Mouse (Mus musculus): ENCODE measurements around the gene Anpep. TPM values are rescaled to one million over a fixed set of nuclear protein-coding genes. Genes with fewer than 3 reads are reported as not detected.
"Not testable (repeated sequence)": the region's sequence is repeated elsewhere in the genome, so short reads cannot be mapped to it uniquely, and the experiment has no call there.

The Anpep gene
- total RNA-seq, 2 experiments from 2014 or later: 6.8 to 15.4 TPM

DNA sequence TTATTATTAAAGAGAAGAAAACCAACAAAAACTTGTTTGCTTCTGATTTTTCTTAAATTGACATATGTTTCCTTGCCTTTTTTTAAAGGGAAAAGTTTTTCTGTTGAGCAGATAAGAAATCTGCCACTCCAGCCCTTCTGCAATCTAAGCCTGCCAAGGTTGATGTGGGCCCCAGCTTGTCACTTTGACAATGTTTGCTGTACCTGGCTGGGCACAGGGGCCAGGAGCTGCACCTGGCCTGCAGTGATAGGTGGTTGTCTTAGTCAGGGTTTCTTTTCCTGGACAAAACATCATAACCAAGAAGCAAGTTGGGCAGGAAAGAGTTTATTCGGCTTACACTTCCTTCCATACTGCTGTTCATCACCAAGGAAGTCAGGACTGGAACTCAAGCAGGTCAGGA is 47.5 kb downstream of the Anpep start:
- no peak for DNase-seq (ENCODE audit: low spot score in 2 of 2)

DNA sequence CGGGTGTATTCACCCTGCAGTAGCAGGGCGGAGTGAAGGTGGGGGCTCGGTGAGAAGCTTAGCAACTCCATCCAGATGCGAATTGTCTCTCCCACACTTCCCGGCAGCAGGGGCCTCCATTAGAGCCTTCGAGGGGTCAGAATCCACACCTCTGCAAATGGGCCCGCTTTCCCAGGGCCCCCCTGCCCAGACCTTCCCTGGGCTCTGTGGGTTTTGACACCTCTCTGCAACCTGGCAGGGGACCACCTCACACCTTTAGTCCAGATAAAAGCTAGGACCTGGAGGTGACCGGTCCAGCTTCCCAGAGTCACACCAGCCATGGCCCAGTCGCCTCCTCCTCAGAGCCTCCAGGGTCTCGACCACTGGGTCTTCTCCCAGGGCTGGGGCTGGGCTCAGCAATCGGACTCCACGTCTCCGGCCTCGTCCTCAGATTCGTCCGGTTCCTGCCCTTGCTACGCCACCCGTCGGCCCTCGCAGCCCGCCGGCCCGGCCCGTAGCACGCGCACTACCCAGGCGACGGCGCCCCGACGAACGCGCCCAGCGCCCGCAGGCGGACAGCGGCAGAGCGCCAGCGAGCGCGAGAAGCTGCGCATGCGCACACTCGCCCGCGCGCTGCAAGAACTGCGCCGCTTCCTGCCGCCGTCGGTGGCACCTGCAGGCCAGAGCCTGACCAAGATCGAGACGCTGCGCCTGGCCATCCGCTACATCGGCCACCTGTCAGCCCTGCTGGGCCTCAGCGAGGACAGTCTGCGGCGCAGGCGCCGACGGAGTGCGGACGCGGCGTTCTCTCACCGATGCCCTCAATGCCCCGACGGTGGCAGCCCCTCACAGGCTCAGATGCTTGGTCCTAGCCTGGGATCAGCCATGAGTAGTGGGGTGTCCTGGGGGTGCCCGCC is 50.0 kb downstream of the Anpep start, which contains the start of gene Mesp2:
Gene Mesp2, plus strand, starts transcription at position 117 of the 896 bp plus-strand sequence.
- DNase-seq (ENCODE audit: low spot score in 2 of 2): peak; percentile 70 to 76

DNA sequence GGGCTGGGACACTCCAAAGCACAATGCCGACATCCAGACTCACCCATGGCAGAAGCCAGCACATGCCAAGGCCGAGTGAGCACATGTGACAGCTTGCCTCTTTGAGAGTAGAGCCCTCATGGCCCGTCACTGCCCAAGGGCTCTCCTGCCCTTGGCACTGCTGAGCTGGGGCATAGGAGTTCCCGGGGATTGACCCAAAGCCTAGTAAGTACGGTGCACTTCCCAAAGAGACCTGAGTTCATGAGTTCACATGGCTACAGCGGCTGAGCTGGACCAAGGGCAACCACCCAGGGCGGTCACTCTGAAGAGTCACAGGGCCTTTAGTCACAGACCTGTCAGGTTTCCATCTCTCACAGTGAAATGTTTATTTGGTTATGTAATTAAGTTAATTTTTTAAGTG is 52.3 kb downstream of the Anpep start:
- DNase-seq (ENCODE audit: low spot score in 2 of 2): peak in 1 of 2 experiments; percentile 24

DNA sequence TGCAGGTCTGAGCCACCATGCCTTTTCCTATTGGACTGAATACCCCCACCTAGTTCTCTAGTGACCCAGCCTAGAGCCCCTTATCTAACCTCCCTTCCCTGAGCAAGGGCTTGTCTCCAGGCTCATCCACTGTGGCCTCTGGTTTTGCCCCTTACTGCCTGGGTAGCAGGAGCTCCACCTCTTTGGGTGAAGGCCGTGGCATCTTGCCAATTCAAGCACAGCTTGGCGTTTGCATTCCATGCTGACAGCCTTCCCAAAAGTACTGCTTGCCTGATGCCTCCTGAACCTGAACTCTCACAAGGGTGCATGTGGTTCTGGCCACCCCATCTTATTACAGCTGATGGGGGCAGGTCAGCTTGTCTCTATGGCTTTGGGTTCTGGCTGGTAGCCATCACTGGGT is 57.0 kb downstream of the Anpep start:
- peak in 1 of 2 experiments; percentile 45 for DNase-seq (ENCODE audit: low spot score in 2 of 2)

DNA sequence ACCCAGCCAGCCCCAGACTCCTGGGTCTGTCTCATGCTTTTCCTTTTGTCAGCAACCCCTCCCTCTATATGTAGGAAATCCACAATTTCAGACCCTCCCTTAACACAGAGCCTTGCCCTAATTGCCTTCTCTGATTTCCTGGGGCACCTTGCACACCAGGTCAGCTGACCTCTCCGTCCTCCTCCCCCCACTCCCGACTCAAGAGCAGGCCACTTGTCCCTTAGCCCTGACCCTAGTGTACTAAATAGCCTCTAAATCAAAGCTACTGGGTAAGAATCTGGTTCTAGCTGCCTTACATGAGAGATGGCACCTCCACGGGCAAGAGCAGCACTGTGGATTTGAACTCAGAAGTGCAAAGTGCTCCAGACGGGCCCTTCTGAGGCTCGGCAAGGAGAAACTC is 58.8 kb downstream of the Anpep start:
- DNase-seq (ENCODE audit: low spot score in 2 of 2): no peak

DNA sequence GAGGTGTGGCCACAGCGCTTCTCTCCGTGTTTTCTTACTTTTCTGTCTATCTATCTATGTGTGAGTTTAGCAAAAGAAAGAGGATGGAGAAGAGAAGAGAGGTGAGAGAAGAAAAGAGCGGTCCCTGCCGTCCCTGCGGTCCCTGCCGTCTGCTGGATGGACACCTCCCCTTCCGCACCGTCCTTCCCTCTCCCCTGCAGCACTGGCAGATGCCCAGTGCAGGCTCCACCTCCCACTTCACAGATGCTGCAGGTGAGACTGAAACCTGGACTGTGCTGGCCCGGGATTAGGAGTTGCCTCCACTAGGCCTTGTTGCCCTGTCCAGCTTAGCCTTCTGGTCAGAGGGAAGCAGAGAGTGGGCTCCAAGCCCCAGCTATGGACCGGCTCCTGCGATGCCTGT is 59.5 kb downstream of the Anpep start:
- no peak for DNase-seq (ENCODE audit: low spot score in 2 of 2)

DNA sequence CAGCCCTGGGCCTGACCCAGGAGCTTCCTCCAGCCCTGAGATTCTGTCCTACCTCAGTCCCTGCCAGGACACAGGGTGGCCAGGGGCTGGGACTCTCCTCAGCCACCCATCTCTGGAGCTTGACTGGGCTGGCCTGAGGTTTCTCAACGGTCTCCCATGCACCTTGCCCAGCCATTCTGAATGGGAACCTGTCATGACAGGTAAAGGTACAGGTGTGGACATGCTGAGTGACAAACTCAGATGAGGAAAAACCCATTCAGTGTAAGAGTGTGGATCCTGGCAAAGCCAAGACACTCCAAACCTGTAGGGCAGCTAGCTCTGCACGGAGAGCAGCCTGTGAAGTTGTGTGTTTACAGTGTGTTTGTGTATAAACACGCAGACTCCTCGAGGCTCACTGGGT is 60.5 kb downstream of the Anpep start:
- no peak for DNase-seq (ENCODE audit: low spot score in 2 of 2)

DNA sequence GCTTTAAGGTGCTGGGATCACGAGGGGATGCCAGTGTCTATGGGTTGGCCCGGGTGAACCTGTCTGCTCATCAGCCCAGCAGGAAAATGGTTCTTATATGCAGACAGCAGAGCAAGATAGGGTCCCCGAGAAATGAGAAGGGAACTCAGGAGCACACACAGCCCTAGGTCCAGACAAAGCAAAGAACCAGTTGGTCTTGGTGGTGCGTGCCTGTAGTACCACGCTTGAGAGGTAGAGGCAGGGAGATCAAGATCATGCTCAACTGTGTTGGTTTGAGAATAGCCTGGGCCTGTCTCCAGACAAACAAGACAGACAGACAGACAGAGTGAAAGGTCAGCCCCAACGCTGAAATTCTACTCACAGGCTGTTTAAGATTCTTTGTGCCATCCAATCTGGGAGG is 61.4 kb downstream of the Anpep start:
- no peak for DNase-seq (ENCODE audit: low spot score in 2 of 2)

DNA sequence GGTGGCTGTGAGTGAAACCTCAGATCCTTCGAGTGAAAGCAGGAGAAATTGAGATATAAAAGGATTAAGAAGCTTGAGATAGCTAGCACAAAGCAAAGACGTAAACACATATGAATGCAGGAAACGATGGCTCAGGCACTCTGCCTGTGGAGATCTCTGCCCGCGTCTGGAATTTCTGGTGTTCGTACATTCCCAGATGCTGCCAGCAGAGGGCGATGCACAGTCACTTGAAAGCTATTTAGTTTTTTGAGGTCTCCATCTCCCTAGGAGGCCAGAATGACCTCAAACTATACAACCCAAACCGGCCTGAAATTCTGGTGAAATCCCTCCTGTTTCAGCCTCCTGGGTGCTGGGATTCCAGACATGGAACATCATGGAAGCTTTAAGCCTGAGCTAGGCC is 61.8 kb downstream of the Anpep start:
- peak; percentile 76 to 82 for DNase-seq (ENCODE audit: low spot score in 2 of 2)

DNA sequence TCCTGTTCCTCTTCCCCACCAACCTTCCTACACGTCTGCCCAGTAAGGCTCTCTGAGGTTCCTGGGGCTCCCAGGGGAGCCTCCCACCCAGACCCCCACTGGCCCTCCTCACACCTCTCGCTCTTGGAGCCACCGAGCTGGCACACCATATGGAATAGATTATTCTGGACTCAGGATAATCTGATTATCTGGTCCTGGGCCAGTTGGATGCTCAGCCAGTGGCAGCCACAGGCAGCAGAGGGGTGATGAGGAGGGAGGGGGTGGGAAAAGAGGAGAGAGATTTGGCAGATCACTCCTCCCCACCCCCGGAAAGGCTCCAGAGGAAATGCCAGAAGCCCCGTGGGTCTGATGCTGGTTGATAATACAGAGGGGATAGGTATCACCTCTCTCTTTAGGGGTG is 62.3 kb downstream of the Anpep start:
- DNase-seq (ENCODE audit: low spot score in 2 of 2): no peak

DNA sequence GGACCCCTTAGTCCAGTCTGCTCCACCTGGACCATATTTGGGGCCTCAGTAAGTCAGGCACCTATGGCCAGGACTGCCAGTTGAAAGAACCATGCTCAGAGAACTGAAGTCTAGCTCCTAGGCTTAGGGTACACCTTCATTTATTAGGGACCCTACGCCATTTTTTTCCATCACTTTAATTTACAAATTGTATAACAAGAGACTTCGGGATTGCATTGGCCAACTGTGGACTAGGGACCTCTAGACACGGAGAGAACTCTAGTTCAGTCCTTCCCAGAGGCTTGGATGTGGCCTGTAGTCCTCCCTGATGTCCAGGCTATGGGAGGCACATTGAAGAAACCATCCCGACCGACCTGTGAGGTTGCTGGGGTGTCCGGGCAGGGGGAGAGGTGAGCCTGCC is 67.2 kb downstream of the Anpep start, which contains the start of gene Mesp1:
Gene Mesp1, minus strand, starts transcription at position 101 of the 400 bp plus-strand sequence.
- DNase-seq (ENCODE audit: low spot score in 2 of 2): no peak

DNA sequence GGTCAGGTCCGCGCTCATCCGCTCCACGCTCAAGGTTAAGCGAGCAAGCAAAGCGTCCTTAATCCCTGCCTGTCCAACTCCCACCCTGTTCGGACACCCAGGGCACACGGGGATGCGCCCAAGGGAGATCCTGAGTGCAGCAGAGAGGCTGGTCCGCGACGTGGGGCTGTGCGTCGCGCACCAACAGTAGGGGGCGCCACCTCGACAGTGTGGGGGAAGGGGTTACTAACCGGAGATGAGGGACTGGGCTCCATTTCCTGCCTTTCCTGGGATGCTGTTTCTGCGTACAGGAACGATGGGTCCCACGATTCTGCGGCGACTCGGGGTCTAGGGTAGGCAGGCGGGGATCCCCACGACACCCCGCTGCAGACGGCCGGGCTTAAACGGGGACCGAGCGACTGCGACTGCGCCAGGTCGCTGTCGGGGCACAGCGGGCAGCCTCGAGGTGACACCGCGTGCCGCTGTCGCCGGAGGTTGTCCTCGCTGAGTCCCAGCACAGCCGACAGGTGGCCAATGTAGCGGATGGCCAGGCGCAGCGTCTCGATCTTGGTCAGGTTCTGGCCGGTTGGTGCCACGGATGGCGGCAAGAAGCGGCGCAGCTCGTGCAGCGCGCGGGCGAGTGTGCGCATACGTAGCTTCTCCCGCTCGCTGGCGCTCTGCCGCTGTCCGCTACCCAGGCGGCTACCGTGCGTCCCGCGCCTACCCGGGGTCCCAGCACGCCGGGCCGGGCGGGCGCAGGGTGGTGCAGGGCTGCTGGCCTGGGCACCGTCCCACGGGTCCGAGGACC is 68.0 kb downstream of the Anpep start:
- DNase-seq (ENCODE audit: low spot score in 2 of 2): peak; percentile 51 to 60

DNA sequence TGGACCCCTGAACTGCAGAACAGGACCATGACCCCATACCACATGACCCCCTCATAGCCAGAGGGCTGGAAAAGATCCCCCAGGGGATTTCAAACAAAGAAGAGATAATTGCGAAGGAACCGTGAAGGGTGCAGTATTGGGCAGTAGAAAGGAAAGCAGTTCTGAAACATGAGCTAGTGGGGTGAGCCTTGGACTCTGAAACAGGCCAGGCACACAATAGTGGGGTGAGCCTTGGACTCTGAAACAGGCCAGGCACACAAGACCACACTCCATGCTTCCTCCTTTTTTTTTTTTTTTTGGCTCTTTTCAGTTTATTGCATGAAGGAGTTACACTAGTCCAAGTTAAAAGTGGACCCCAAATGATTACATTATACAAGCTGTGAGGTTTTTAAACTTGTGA is 71.0 kb downstream of the Anpep start:
- DNase-seq (ENCODE audit: low spot score in 2 of 2): not testable (repeated sequence)

DNA sequence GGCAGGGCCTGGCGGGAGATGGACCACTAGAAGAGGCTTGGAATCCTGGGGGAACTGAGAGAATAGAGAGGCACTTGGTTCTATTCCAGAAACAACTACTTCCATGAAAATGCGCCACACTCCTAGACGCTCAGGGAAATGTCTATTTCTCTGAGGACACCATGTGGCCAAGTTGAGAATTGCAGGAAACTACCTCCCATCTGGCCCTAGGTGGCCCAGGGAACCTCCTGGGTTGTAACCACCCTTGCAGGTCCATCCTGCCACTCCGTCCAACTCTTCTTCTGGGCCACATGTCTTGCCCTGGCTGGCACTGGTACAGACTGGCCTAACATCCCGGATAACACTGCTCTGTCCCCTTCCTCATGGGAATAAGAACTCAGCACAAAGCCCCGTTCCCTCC is 74.6 kb downstream of the Anpep start:
- DNase-seq (ENCODE audit: low spot score in 2 of 2): peak; percentile 70 to 74

DNA sequence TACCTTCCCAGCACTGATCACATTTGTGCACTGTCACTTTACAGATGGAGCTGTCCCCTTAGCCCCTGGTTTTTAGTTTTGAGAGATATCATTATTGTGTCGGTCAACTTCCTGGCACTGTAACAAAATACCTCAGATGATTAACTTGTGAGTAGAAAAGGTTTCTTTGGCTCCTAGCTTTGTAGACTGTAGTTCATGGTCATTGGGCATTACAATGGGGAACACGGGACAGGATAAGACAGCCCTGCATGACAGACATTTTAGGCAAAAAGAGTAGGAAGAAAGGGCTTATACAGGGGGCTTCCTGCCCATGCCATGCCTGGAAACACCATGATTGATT is 78.4 kb downstream of the Anpep start:
- DNase-seq (ENCODE audit: low spot score in 2 of 2): no peak

DNA sequence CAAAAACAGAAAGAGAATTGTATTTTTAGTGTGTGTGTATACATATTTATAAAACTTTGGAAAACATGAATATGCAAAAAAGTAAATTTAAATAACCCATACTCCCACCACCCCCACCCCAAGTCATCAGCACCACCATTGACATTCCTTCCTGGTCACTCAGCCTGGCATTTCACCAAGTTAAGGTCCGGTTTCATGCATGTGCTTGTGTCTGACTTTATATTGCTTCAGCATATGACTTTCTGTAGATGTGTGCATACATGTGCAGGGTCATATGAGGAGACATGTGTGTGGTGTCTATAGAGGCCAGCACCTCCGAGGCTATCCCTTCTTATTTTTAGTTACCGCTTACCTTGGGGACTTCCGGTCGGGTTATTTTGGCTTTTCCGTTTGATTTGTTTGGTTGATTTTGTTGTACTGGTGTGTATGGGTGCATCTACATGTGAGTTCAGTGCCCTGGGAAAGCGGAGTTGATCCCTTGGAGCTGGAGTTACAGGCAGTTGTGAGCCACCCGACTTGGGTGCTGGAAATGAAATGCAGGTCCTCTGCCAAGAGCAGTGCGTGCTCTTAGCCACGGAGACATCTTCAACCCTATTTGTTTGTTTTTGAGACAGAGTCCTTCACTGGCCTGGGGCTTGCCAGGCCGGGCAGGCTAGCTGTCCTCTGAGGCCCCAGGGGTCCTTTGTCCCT is 78.9 kb downstream of the Anpep start:
- DNase-seq (ENCODE audit: low spot score in 2 of 2): no peak

DNA sequence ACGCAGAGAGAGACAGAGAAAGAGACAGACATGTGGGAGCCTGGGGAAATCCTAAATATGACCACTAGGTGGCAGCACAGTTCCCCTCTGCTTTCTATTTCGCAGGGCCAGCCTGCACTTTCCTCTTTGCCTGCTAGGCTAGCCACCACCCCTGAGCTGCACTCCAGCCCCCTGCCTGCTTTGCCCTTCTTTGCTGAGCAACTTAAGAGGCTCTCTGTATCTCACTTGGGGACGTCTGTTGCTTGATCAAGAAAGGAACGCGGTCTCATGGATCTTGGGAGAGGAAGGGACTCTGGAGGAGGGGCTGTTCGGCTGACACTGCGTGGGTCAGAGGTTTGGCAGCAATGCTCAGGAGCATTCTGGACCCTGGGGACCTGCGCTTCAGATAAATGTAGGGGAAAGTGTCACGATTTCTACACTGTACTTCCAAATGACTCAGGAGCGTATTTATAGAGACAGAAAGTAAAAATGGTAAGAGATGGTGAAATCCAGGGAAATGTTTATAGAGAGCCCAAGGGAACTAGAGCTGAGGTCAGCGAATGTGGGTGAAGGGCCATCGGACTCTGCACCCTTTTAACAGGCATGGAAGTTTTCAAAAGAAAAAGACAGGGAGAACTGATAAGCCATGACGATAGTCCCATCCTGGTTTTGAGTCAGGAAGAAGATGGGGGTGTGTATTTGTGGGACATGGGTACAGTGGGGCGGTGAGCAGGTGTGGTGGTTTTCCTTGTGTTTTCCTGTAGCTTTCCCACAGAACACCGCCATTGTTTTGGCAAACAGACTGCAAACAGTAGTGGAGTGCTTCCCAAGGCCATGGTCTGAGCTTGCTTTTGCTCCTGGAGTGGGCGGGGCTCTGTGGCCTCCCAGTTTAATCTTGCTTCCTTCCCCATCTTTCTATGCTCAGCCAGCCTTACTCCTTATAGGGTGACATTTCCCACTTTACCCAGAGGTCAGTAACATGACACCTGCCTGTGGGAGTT is 79.9 kb downstream of the Anpep start:
- DNase-seq (ENCODE audit: low spot score in 2 of 2): peak; percentile 71 to 80

Measured in adrenal gland, adult 18-20 months (tissue).